Mouse (Mus musculus) thymus, adult 2 months (tissue): Measurements from ENCODE around the gene Ick.

Experiments
- CTCF ChIP-seq: fragments of 200-500 bp; IDR thresholded peaks from 2 replicates; pipeline ENCODE4 v1.5.1; 2012; ENCODE audit warnings: mild to moderate bottlenecking, control low read depth, low read length, moderate library complexity, borderline replicate concordance; ENCODE audit not compliant: control insufficient read depth, poor library complexity, insufficient read depth; ENCODE audit errors: extremely low read depth
- POLR2A ChIP-seq: fragments of 200-500 bp; IDR thresholded peaks from 2 replicates; pipeline ENCODE4 v1.6.1; 2012; ENCODE audit warnings: mild to moderate bottlenecking, low read length, control low read depth, moderate library complexity; ENCODE audit not compliant: control insufficient read depth, poor library complexity, insufficient read depth; ENCODE audit errors: extremely low read depth

DNA sequence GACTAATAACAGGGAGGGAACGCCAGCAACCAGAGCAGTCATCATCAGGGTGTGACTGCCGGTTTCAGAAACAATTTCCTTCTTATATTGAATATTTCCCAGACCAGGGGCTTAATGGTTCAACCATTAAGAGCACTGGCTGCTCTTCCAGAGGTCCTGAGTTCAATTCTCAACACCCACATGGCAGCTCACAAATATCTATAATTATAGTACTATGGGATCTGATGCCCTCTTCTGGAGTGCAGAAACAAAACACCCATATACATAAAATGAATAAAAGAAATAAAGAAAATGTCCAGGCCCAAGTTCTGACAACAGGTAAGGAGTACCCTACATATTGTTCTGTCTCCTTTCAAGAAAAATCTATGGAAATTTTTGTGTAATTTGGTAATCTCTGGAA lies 70.1 kb downstream of the Ick start:
- no peak for TF ChIP-seq POLR2A
- TF ChIP-seq CTCF = no peak
